Mouse (Mus musculus): ENCODE results near the gene Hip1.
"Not testable (repeated sequence)": the region's sequence is repeated elsewhere in the genome, so short reads cannot be mapped to it uniquely, and the experiment has no call there.

Hip1 gene

DNA sequence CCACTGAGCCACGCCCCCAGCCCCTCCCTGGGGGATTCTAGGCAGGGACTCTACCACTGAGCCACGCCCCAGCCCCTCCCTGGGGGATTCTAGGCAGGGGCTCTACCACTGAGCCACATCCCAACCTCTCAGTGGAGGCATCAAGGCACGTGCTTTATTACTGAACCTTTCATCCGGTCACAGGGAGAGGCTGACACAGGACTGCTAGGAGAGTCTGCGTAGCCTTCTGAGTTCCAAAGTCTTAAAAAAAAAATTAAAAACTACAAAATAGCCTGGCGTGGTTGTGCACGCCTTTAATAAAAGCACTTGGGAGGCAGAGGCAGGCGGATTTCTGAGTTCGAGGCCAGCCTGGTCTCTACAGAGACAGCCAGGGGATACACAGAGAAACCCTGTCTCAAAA lies 175.7 kb downstream of the Hip1 start:
- not testable (repeated sequence) for DNase-seq (ENCODE audit: low spot score)

DNA sequence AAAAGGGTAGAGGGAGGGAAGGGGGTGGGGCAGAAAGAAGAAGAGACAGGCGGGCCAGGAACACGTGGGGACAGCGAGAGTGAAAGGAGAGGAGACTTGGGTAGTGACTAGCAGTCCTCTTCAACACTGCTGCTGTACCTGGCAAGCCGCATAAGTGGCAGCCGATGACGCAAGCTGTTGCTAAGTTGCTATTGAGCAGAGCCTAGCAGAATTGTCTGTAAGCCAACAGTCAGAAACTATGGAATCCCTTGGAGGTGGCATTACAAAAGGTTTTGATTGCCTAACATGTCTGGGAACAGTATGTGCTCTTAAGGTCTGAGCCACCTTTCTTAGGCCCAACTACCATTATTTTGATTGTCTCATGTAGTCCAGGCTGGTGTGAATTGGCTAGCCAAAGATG lies 176.6 kb downstream of the Hip1 start:
- no peak for DNase-seq (ENCODE audit: low spot score)

DNA sequence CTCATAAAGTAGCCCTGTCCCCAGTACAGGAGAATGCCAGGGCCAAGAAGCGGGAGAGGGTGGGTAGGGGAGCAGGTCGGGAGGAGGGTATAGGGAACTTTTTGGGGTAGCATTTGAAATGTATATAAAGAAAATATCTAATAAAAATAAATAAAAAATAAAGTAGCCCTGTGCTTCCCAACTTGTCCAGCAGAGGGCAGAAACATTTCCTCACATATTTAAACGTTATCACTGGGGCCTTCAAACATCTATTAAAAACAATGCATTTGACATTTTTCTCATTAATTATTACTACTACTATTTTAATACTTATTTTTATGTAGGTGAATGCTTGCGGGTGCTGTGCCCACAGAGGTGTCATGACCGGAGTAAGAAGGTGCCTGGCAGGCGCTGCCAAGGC lies 177.1 kb downstream of the Hip1 start:
- DNase-seq (ENCODE audit: low spot score), result no peak

DNA sequence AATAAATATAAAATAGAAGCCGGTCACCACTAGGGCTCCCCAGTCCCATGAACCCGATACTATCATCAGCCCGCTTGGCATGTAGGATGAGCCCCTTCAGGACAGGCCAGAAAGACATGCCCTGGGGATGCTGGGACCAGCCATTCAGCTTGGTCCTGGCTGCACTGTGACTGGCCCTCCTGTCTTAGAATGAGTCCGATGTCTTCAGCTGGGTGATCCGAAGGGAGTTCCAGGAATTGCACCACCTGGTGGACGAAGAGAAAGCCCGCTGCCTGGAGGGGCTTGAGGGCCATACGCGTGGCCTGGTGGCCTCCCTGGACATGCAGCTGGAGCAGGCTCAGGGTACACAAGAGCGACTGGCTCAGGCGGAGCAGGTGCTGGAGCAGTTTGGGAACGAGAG lies 181.4 kb downstream of the Hip1 start:
- peak; percentile 25 for DNase-seq (ENCODE audit: low spot score)

DNA sequence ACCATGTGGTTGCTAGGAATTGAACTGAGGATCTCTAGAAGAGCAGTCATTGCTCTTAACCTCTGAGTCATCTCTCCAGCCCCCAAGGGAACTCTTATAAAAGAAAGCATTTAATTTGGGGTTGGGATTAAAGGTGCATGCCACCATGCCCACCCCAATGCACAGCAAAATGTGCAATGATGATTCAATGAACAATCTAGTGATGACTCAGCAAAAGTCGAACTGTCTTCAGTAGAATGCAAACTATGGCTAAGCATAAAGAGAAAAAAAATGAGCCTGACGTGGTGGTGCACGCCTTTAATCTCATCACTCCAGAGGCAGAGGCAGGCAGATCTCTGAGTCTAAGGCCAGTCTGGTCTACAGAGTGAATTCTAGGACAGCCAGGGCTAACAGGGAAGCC lies 182.3 kb downstream of the Hip1 start:
- DNase-seq (ENCODE audit: low spot score), result no peak

DNA sequence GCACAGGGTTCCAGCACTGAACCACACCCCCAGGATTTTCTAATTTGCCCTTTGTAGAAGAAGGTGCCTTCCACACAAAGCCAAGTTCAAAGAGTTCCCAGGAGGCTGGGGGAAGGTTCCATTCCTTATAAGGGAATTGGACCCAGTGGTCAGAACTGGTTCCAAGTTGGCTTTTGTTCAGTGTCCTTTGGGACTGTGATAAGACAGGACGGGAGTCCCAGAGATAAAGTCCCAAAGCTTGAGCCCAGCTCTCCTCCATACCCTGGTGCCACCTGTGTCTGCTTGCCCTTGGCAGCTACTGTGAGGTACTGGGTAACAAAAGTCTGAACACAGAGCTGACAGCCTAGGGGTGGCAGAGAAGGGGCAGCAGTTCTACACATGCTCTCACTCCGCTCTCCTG lies 185.1 kb downstream of the Hip1 start:
- no peak for DNase-seq (ENCODE audit: low spot score)

DNA sequence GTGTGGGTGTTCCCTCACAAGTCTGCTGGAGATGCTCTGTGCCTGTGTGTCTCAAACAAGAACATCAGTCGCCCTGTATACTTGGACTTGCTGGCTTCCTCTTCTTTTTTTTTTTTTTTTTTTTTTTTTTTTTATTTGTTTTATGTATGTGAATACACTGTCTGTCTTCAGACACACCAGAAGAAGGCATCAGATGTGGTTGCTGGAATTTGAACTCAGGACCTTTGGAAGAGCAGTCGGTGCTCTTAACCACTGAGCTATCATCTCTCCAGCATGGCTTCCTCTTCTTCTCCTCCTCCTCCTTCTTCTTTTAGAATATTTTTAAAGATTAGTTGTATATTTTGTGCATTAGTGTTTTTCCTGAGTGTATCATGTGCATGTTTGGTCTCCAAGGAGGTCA lies 187.4 kb downstream of the Hip1 start:
- no peak for DNase-seq (ENCODE audit: low spot score)
